Mouse (Mus musculus) lung, embryonic 14.5 days (tissue): Measurements from ENCODE around the gene Cps1. TPM values are rescaled to one million over a fixed set of nuclear protein-coding genes. Genes with fewer than 3 reads are reported as not detected.

Experiments
- ATAC-seq: fragments of 200-750 bp; cut with Nextera tagmentation; 2 replicates; pipeline ENCODE4 v1.8.0; 2017; ENCODE audit warnings: mild to moderate bottlenecking, moderate TSS enrichment, moderate library complexity; ENCODE audit not compliant: insufficient read depth
- DNase-seq: peaks from one replicate; pipeline ENCODE4 v3.0.0-alpha.2; 2015
- H3K27ac ChIP-seq: fragments of 300-500 bp; sonication (generic); 2 replicates; pipeline ENCODE4 v1.5.1; 2014; ENCODE audit warnings: low read depth, mild to moderate bottlenecking, moderate library complexity
- H3K27me3 ChIP-seq: fragments of 300-500 bp; sonication (generic); 2 replicates; pipeline ENCODE4 v1.6.1; 2014; ENCODE audit warnings: low read length, control low read depth; ENCODE audit not compliant: insufficient read depth
- H3K36me3 ChIP-seq: fragments of 300-500 bp; sonication (generic); 2 replicates; pipeline ENCODE4 v1.6.1; 2014; ENCODE audit warnings: control low read depth; ENCODE audit not compliant: insufficient read depth
- H3K4me1 ChIP-seq: fragments of 300-500 bp; sonication (generic); 2 replicates; pipeline ENCODE4 v1.6.1; 2014; ENCODE audit warnings: antibody characterized with exemption, control low read depth; ENCODE audit not compliant: insufficient read depth
- H3K4me2 ChIP-seq: fragments of 300-500 bp; sonication (generic); 2 replicates; pipeline ENCODE4 v1.6.1; 2014; ENCODE audit warnings: mild to moderate bottlenecking
- H3K4me3 ChIP-seq: fragments of 300-500 bp; sonication (generic); 2 replicates; pipeline ENCODE4 v1.5.1; 2014; ENCODE audit warnings: low read depth, low read length
- H3K9ac ChIP-seq: fragments of 300-500 bp; sonication (generic); 2 replicates; pipeline ENCODE4 v1.6.1; 2014
- H3K9me3 ChIP-seq: fragments of 300-500 bp; sonication (generic); 2 replicates; pipeline ENCODE4 v1.6.1; 2016; ENCODE audit warnings: low read depth, low read length, control low read depth
- CTCF ChIP-seq: IDR thresholded peaks from 2 replicates; pipeline ENCODE4 v1.5.1; 2016; ENCODE audit warnings: antibody characterized with exemption, low read depth
- WGBS: fragments of 180-500 bp; shearing (Covaris S2); extraction: QIAGEN DNeasy Blood & Tissue Kit; methylation state at CpG from one replicate; pipeline ENCODE4 v1.1.7; 2014; 5-methylcytosine and 5-hydroxymethylcytosine counted together
- polyA plus RNA-seq: library from polyadenylated mRNA; unstranded; fragments of >200 nt; fragmentation: Nextera tagmentation; extraction: Ambion mirVana; gene quantifications from 2 replicates; pipeline ENCODE4 v1.2.1, GENCODE M21; 2014

Cps1 gene
- polyA plus RNA-seq, 1 experiment from 2014 or later = 2.3 TPM

- Histone ChIP-seq H3K27me3 (no peaks in the 10 kb centered on the region), H3K4me3 (no peak overlapping the region), H3K4me2 (no peak overlapping the region), H3K36me3 (no peaks in the 10 kb centered on the region), H3K9ac (no peak overlapping the region), H3K27ac (no peak overlapping the region), H3K4me1 (no peaks in the 10 kb centered on the region), H3K9me3 (no peaks in the 10 kb centered on the region)
- DNase-seq = no peak
- ATAC-seq = no peak
- no peak for TF ChIP-seq CTCF
Observed at GRCm38 (mm10) chr1:67268450-67268849, 145.6 kb downstream of the Cps1 start.

GRCm38 (mm10) chr1:67276270-67276669 lies 153.4 kb downstream of the Cps1 start:
- Histone ChIP-seq H3K27ac (no peak overlapping the region), H3K4me3 (no peak overlapping the region), H3K4me2 (no peak overlapping the region), H3K9me3 (no peaks in the 10 kb centered on the region), H3K4me1 (no peaks in the 10 kb centered on the region), H3K9ac (no peak overlapping the region), H3K36me3 (no peaks in the 10 kb centered on the region), H3K27me3 (no peaks in the 10 kb centered on the region)
- 88% methylated on average over 1 of the region's 1 CpGs for WGBS
- TF ChIP-seq CTCF = no peak
- ATAC-seq (no peak), DNase-seq (no peak)

Other genes starting within 250 kb of the Cps1 start
- gene Myl1, start 177.6 kb upstream of the Cps1 start, polyA plus RNA-seq = 0.88 and 13.0 TPM in 2 replicates
- 96.6 and 102 TPM in 2 replicates for gene Lancl1, start 84.2 kb upstream of the Cps1 start, polyA plus RNA-seq